Mouse (Mus musculus) embryo, embryonic 10 days (tissue): ENCODE data around the gene Cdk14.
"Not testable (repeated sequence)": the region's sequence is repeated elsewhere in the genome, so short reads cannot be mapped to it uniquely, and the experiment has no call there.

ENCODE experiments used
- DNase-seq: peaks from one replicate; pipeline ENCODE4 v3.0.0-alpha.2; 2015; ENCODE audit warnings: low spot score

Gene Cdk14

GRCm38 (mm10) chr5:5261725-5262296, 158.3 kb downstream of the Cdk14 start:
- no peak for DNase-seq

DNA sequence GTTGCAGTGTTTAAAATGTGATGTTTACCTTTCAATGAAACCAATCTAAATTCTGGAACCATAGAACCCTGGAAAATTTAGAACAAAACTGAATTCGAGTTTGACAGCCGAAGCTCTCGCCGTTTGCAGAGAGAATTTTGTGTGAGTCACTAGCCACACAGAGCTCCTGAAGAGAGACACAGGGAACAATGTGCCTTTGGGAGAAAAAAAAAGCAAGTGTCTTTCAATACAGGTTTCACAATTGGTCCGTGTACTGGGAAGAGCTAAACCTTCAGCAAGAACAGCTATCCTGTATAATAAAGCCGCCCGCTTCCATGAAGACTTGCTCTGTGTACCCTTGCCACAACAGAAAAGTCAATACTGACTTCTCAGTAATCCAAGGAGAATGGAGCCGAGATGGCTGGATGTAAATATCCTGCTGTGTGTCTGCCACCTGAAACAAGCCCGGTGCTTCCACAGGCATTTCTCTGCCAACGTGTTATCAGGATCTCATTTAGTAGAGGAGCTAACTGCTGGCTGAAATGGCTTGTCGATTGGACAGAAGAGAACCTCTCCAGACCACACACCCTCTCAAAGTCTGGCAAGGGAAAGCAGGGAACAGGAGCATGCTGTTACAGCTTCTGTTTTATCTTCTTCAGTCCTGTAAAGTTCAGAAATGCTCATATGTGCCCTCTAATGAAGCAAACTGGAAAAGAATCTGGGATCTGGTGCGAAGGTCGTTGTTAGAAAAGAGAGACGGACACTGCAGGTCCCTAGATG, 159.0 kb downstream of the Cdk14 start:
- no peak for DNase-seq

DNA sequence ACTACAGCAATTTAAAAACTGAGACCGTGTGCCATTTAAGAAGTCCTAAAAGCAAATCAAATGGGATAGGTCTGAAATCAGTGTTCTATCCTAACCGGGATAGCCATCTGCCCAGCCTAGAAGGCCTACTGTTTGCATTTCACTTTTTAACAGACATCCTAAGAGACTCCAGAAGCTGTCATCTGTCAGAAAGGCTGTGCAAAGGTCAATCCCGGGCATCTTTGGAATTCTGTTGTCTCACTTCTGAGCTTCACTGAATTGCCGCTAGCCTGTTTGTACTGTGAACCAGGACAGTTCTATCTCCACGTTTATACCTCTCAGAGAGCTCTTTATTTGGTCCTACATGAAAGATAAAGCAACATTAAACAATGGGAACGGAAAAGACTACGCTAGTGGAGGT, 159.8 kb downstream of the Cdk14 start:
- peak; percentile 52 for DNase-seq

GRCm38 (mm10) chr5:5254391-5254790, 165.7 kb downstream of the Cdk14 start:
- no peak for DNase-seq

- no peak for DNase-seq
Measured at GRCm38 (mm10) chr5:5253177-5253576, 166.9 kb downstream of the Cdk14 start.

- DNase-seq: no peak
Measured at GRCm38 (mm10) chr5:5247671-5248070, 172.4 kb downstream of the Cdk14 start.

DNA sequence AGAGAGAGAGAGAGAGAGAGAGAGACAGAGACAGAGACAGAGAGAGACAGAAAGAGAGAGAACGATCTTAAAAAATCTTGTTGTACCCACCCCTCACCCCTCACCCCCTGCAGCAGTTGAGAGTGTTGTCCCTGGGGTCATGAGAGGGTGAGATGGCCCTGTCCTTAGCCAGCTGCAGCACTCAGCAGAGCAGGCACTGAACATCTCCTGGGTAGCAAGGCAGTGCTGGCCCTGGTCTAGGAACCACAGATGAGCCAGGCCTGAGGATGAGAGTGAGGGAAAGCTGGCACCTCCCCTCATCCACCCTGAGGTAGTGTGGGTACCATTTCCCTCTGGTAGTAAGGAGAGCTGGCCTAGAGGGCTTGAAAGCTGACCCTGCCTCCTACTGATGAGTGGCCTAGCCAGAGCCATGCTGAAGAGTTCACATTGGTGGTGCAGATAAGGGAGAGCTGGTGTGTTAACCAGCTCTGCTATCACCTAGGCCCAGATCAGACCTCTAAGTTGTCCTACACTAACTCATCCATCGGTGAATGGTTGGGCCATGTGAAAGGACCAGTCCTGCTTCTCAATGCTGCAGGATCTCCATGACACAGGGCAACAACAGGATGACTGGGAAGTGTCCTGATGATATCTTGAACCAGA, 173.5 kb downstream of the Cdk14 start:
- DNase-seq: no peak

GRCm38 (mm10) chr5:5245182-5245581, 174.9 kb downstream of the Cdk14 start:
- no peak for DNase-seq

GRCm38 (mm10) chr5:5243648-5244047, 176.5 kb downstream of the Cdk14 start:
- DNase-seq: no peak

- DNase-seq: no peak
Measured at GRCm38 (mm10) chr5:5242704-5243103, 177.4 kb downstream of the Cdk14 start.

GRCm38 (mm10) chr5:5241088-5241487, 179.0 kb downstream of the Cdk14 start:
- DNase-seq: no peak

DNA sequence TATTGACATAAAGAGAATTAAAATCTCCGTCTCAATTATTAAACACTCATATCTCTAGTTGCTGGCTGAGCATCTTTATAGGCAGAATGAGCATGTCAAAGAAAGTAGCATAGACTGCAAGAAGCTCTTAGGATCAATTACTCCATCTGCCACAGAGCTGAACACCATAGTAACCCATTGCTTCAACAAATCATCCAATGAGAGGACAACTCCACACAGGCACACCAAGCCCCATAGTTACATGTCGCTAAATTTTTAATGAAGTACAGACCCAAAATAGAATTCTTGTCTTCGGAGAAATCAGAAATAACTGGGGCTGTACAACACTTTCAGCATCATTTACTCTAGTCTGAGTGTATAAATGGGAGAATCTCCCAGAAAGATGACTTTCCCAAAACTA, 180.0 kb downstream of the Cdk14 start:
- DNase-seq: no peak

DNA sequence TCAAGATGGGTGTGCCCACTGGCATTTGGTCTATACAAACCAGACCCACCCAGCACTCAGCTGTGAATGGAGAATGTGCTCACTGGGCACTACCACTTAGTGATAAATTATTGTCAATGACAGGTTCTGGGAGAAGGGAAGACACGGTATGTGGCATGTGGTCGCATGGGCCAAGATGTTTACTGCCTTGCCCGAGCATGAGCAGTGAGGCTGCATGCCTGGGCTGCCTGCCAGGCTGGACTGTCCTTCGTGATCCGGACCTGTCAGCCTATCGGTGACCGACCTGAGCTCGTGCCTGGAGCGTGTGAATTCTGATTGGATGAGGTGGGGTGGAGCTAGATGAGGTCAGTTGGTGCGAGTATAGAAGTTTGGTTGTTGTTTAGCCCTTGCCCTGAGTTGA, 185.2 kb downstream of the Cdk14 start:
- DNase-seq: not testable (repeated sequence)

DNA sequence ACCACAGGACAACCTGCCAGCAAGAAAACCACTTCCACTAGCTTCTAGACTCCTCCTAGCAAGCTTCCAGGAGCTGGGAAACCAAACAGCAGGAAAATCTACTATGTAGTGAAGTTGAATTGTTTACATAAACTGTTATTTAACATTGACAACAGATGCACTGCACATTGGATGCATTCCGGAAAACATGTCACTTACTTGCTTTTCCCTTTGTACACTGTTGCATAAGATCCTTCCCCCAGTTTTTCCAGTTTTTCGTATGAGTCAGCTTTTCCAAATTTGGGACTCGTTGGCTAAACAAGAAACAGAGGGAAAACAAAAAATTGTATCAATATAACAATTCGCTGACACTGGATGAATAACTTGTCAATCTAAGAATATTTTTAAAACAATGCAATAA, 193.1 kb downstream of the Cdk14 start:
- no peak for DNase-seq

GRCm38 (mm10) chr5:5211780-5212135, 208.4 kb downstream of the Cdk14 start:
- DNase-seq: no peak

- peak; percentile 11 for DNase-seq
Measured at GRCm38 (mm10) chr5:5211034-5211779, 208.9 kb downstream of the Cdk14 start.

- DNase-seq: no peak
Measured at GRCm38 (mm10) chr5:5208016-5208415, 212.1 kb downstream of the Cdk14 start.

DNA sequence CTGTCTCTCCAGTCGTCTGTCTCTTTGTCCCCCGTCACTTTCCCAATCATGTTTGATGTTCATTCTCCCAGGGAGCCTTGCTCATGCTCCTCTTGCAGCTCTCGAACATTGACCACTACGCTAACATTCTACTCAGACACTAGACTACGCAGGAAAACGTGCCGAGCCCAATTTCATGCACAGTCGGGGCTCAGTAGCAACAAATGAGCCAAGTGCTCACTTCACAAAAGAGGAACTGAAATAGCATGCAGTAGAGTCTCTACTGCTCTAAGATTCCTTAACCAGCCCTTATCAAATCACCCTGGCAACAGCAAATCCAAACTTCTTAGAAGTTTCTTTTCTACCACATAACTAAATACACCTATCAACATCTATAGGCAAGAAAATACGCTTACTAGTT, 214.1 kb downstream of the Cdk14 start:
- DNase-seq: peak; percentile 7

GRCm38 (mm10) chr5:5194562-5195221, 225.4 kb downstream of the Cdk14 start:
- no peak for DNase-seq

DNA sequence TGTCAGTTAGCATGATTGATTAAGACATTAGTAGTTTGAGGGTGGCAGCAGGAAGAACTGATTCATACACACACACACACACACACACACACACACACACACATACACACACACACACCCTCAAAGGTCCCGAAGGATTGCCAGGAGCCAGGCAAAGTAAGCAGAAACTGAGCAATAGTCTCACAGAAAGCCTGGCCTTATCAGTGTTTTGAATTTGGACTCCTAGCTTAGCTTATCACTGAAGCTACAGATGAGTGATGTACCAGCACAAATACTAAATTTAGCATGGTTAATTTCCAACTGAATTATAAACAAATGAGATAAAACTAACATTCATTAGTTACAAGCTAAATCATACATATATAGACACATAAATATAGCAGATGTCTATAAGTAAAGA, 230.5 kb downstream of the Cdk14 start:
- DNase-seq: no peak

- DNase-seq: no peak
Measured at GRCm38 (mm10) chr5:5185987-5186742, 233.9 kb downstream of the Cdk14 start.

GRCm38 (mm10) chr5:5185521-5185920, 234.6 kb downstream of the Cdk14 start:
- DNase-seq: no peak
